Mouse (Mus musculus): ENCODE data around the gene Fscn3. TPM values are rescaled to one million over a fixed set of nuclear protein-coding genes. Genes with fewer than 3 reads are reported as not detected.

The Fscn3 gene
- polyA plus RNA-seq, 1 experiment = not detected

- no peaks in the 10 kb centered on the region for H3K9me3 ChIP-seq (replicated peaks; ENCODE audit: control insufficient read depth, insufficient read depth, low read length, poor library complexity, severe bottlenecking)
- TF ChIP-seq CTCF (IDR thresholded peaks at IDR 0.05; ENCODE audit: low read depth, low read length) (no peak), POLR2A (IDR thresholded peaks at IDR 0.05; ENCODE audit: insufficient read depth, low read length) (no peak), EP300 (IDR thresholded peaks at IDR 0.05; ENCODE audit: insufficient read depth, low read depth, low read length) (no peak)
- H3K9ac ChIP-seq (ENCODE audit: low read depth, poor library complexity, severe bottlenecking) = no peak overlapping the region
- H3K27ac ChIP-seq (ENCODE audit: insufficient read depth, low read length) = no peak overlapping the region
- H3K27me3 ChIP-seq (ENCODE audit: control insufficient read depth, insufficient read depth, low read length, poor library complexity, severe bottlenecking) = peaks cover 1% of the 10 kb centered on the region; the same call in 1 of the 2 replicates
- H3K4me3 ChIP-seq (ENCODE audit: low read depth, low read length) = peak overlapping the region; percentile 16
- no peaks in the 10 kb centered on the region for H3K36me3 ChIP-seq (ENCODE audit: control insufficient read depth, insufficient read depth, low read length, poor library complexity, severe bottlenecking)
- no peaks in the 10 kb centered on the region for H3K4me1 ChIP-seq (ENCODE audit: control insufficient read depth, insufficient read depth, low read length)
These were observed 23.4 kb downstream of the Fscn3 start for GRCm38 (mm10) chr6:28450977-28451376.

GRCm38 (mm10) chr6:28459221-28459668, 31.7 kb downstream of the Fscn3 start:
- Histone ChIP-seq H3K4me3 (ENCODE audit: low read depth, low read length) (no peak overlapping the region), H3K36me3 (ENCODE audit: control insufficient read depth, insufficient read depth, low read length, poor library complexity, severe bottlenecking) (no peaks in the 10 kb centered on the region), H3K9ac (ENCODE audit: low read depth, poor library complexity, severe bottlenecking) (no peak overlapping the region), H3K4me1 (ENCODE audit: control insufficient read depth, insufficient read depth, low read length) (no peaks in the 10 kb centered on the region), H3K27me3 (ENCODE audit: control insufficient read depth, insufficient read depth, low read length, poor library complexity, severe bottlenecking) (no peaks in the 10 kb centered on the region; the same call in 1 of the 2 replicates), H3K9me3 (replicated peaks; ENCODE audit: control insufficient read depth, insufficient read depth, low read length, poor library complexity, severe bottlenecking) (no peaks in the 10 kb centered on the region), H3K27ac (ENCODE audit: insufficient read depth, low read length) (no peak overlapping the region)
- TF ChIP-seq CTCF (IDR thresholded peaks at IDR 0.05; ENCODE audit: low read depth, low read length) (no peak), EP300 (IDR thresholded peaks at IDR 0.05; ENCODE audit: insufficient read depth, low read depth, low read length) (no peak), POLR2A (IDR thresholded peaks at IDR 0.05; ENCODE audit: insufficient read depth, low read length) (no peak)

- H3K9me3 ChIP-seq (replicated peaks; ENCODE audit: control insufficient read depth, insufficient read depth, low read length, poor library complexity, severe bottlenecking) = no peaks in the 10 kb centered on the region
- H3K4me1 ChIP-seq (ENCODE audit: control insufficient read depth, insufficient read depth, low read length) = no peaks in the 10 kb centered on the region
- no peak for TF ChIP-seq EP300 (IDR thresholded peaks at IDR 0.05; ENCODE audit: insufficient read depth, low read depth, low read length)
- TF ChIP-seq CTCF (IDR thresholded peaks at IDR 0.05; ENCODE audit: low read depth, low read length) = peak; percentile 80
- TF ChIP-seq POLR2A (IDR thresholded peaks at IDR 0.05; ENCODE audit: insufficient read depth, low read length) = no peak
- no peak overlapping the region for H3K4me3 ChIP-seq (ENCODE audit: low read depth, low read length)
- no peaks in the 10 kb centered on the region for H3K36me3 ChIP-seq (ENCODE audit: control insufficient read depth, insufficient read depth, low read length, poor library complexity, severe bottlenecking)
- H3K9ac ChIP-seq (ENCODE audit: low read depth, poor library complexity, severe bottlenecking) = no peak overlapping the region
- no peak overlapping the region for H3K27ac ChIP-seq (ENCODE audit: insufficient read depth, low read length)
- no peaks in the 10 kb centered on the region; the same call in 1 of the 2 replicates for H3K27me3 ChIP-seq (ENCODE audit: control insufficient read depth, insufficient read depth, low read length, poor library complexity, severe bottlenecking)
These were observed 32.9 kb downstream of the Fscn3 start for GRCm38 (mm10) chr6:28460534-28460933.

GRCm38 (mm10) chr6:28464630-28465029, 37.0 kb downstream of the Fscn3 start:
- Histone ChIP-seq H3K9ac (ENCODE audit: low read depth, poor library complexity, severe bottlenecking) (no peak overlapping the region), H3K36me3 (ENCODE audit: control insufficient read depth, insufficient read depth, low read length, poor library complexity, severe bottlenecking) (no peaks in the 10 kb centered on the region), H3K9me3 (replicated peaks; ENCODE audit: control insufficient read depth, insufficient read depth, low read length, poor library complexity, severe bottlenecking) (no peaks in the 10 kb centered on the region), H3K4me3 (ENCODE audit: low read depth, low read length) (no peak overlapping the region), H3K27ac (ENCODE audit: insufficient read depth, low read length) (no peak overlapping the region), H3K27me3 (ENCODE audit: control insufficient read depth, insufficient read depth, low read length, poor library complexity, severe bottlenecking) (no peaks in the 10 kb centered on the region; the same call in 1 of the 2 replicates), H3K4me1 (ENCODE audit: control insufficient read depth, insufficient read depth, low read length) (no peaks in the 10 kb centered on the region)
- TF ChIP-seq CTCF (IDR thresholded peaks at IDR 0.05; ENCODE audit: low read depth, low read length) (no peak), EP300 (IDR thresholded peaks at IDR 0.05; ENCODE audit: insufficient read depth, low read depth, low read length) (no peak), POLR2A (IDR thresholded peaks at IDR 0.05; ENCODE audit: insufficient read depth, low read length) (no peak)

GRCm38 (mm10) chr6:28470017-28470602, 42.5 kb downstream of the Fscn3 start:
- no peak overlapping the region for H3K4me3 ChIP-seq (ENCODE audit: low read depth, low read length)
- H3K9me3 ChIP-seq (replicated peaks; ENCODE audit: control insufficient read depth, insufficient read depth, low read length, poor library complexity, severe bottlenecking) = no peaks in the 10 kb centered on the region
- H3K36me3 ChIP-seq (ENCODE audit: control insufficient read depth, insufficient read depth, low read length, poor library complexity, severe bottlenecking) = no peaks in the 10 kb centered on the region
- no peaks in the 10 kb centered on the region for H3K27me3 ChIP-seq (ENCODE audit: control insufficient read depth, insufficient read depth, low read length, poor library complexity, severe bottlenecking)
- H3K9ac ChIP-seq (ENCODE audit: low read depth, poor library complexity, severe bottlenecking) = no peak overlapping the region
- H3K27ac ChIP-seq (ENCODE audit: insufficient read depth, low read length) = no peak overlapping the region
- TF ChIP-seq EP300 (IDR thresholded peaks at IDR 0.05; ENCODE audit: insufficient read depth, low read depth, low read length) (no peak), CTCF (IDR thresholded peaks at IDR 0.05; ENCODE audit: low read depth, low read length) (no peak), POLR2A (IDR thresholded peaks at IDR 0.05; ENCODE audit: insufficient read depth, low read length) (no peak)
- no peaks in the 10 kb centered on the region for H3K4me1 ChIP-seq (ENCODE audit: control insufficient read depth, insufficient read depth, low read length)

GRCm38 (mm10) chr6:28470621-28471020, 43.0 kb downstream of the Fscn3 start:
- TF ChIP-seq CTCF (IDR thresholded peaks at IDR 0.05; ENCODE audit: low read depth, low read length) = no peak
- TF ChIP-seq EP300 (IDR thresholded peaks at IDR 0.05; ENCODE audit: insufficient read depth, low read depth, low read length) = no peak
- H3K27me3 ChIP-seq (ENCODE audit: control insufficient read depth, insufficient read depth, low read length, poor library complexity, severe bottlenecking) = no peaks in the 10 kb centered on the region
- H3K36me3 ChIP-seq (ENCODE audit: control insufficient read depth, insufficient read depth, low read length, poor library complexity, severe bottlenecking) = no peaks in the 10 kb centered on the region
- H3K27ac ChIP-seq (ENCODE audit: insufficient read depth, low read length) = no peak overlapping the region
- no peak overlapping the region for H3K4me3 ChIP-seq (ENCODE audit: low read depth, low read length)
- no peak overlapping the region for H3K9ac ChIP-seq (ENCODE audit: low read depth, poor library complexity, severe bottlenecking)
- H3K9me3 ChIP-seq (replicated peaks; ENCODE audit: control insufficient read depth, insufficient read depth, low read length, poor library complexity, severe bottlenecking) = no peaks in the 10 kb centered on the region
- H3K4me1 ChIP-seq (ENCODE audit: control insufficient read depth, insufficient read depth, low read length) = no peaks in the 10 kb centered on the region
